Mouse (Mus musculus) lung, embryonic 14.5 days (tissue): ENCODE measurements at regions not wholly inside any gene's neighbourhood (a gene's known extent, or its start where the extent isn't known, plus 50 kb on each side); places are given as distances from the start of the nearest gene placed in this dataset.

Experiments
- ATAC-seq: fragments of 200-750 bp; cut with Nextera tagmentation; 2 replicates; pipeline ENCODE4 v1.8.0; 2017; ENCODE audit warnings: mild to moderate bottlenecking, moderate TSS enrichment, moderate library complexity; ENCODE audit not compliant: insufficient read depth
- DNase-seq: peaks from one replicate; pipeline ENCODE4 v3.0.0-alpha.2; 2015
- H3K27ac ChIP-seq: fragments of 300-500 bp; sonication (generic); 2 replicates; pipeline ENCODE4 v1.5.1; 2014; ENCODE audit warnings: low read depth, mild to moderate bottlenecking, moderate library complexity
- H3K27me3 ChIP-seq: fragments of 300-500 bp; sonication (generic); 2 replicates; pipeline ENCODE4 v1.6.1; 2014; ENCODE audit warnings: low read length, control low read depth; ENCODE audit not compliant: insufficient read depth
- H3K36me3 ChIP-seq: fragments of 300-500 bp; sonication (generic); 2 replicates; pipeline ENCODE4 v1.6.1; 2014; ENCODE audit warnings: control low read depth; ENCODE audit not compliant: insufficient read depth
- H3K4me1 ChIP-seq: fragments of 300-500 bp; sonication (generic); 2 replicates; pipeline ENCODE4 v1.6.1; 2014; ENCODE audit warnings: antibody characterized with exemption, control low read depth; ENCODE audit not compliant: insufficient read depth
- H3K4me2 ChIP-seq: fragments of 300-500 bp; sonication (generic); 2 replicates; pipeline ENCODE4 v1.6.1; 2014; ENCODE audit warnings: mild to moderate bottlenecking
- H3K4me3 ChIP-seq: fragments of 300-500 bp; sonication (generic); 2 replicates; pipeline ENCODE4 v1.5.1; 2014; ENCODE audit warnings: low read depth, low read length
- H3K9ac ChIP-seq: fragments of 300-500 bp; sonication (generic); 2 replicates; pipeline ENCODE4 v1.6.1; 2014
- H3K9me3 ChIP-seq: fragments of 300-500 bp; sonication (generic); 2 replicates; pipeline ENCODE4 v1.6.1; 2016; ENCODE audit warnings: low read depth, low read length, control low read depth
- CTCF ChIP-seq: IDR thresholded peaks from 2 replicates; pipeline ENCODE4 v1.5.1; 2016; ENCODE audit warnings: antibody characterized with exemption, low read depth
- WGBS: fragments of 180-500 bp; shearing (Covaris S2); extraction: QIAGEN DNeasy Blood & Tissue Kit; methylation state at CpG from one replicate; pipeline ENCODE4 v1.1.7; 2014; 5-methylcytosine and 5-hydroxymethylcytosine counted together

- H3K36me3 ChIP-seq: no peaks in the 10 kb centered on the region
- ATAC-seq (no peak), DNase-seq (no peak)
- no peak overlapping the region for H3K4me2 ChIP-seq
- no peaks in the 10 kb centered on the region for H3K4me1 ChIP-seq
- WGBS: 83% methylated on average over 5 of the region's 5 CpGs
- no peak overlapping the region for H3K9ac ChIP-seq
- no peak overlapping the region for H3K4me3 ChIP-seq
- H3K9me3 ChIP-seq: no peaks in the 10 kb centered on the region
- no peak for TF ChIP-seq CTCF
- no peaks in the 10 kb centered on the region for H3K27me3 ChIP-seq
- H3K27ac ChIP-seq: no peak overlapping the region
Observed at GRCm38 (mm10) chr6:147738621-147739325, 263.1 kb downstream of the Ccdc91 start.

GRCm38 (mm10) chr6:147741446-147741845, 265.8 kb downstream of the Ccdc91 start:
- H3K36me3 ChIP-seq: no peaks in the 10 kb centered on the region
- no peaks in the 10 kb centered on the region for H3K9me3 ChIP-seq
- DNase-seq (no peak), ATAC-seq (no peak)
- 76% methylated on average over 7 of the region's 7 CpGs for WGBS
- no peak overlapping the region for H3K9ac ChIP-seq
- H3K27ac ChIP-seq: no peak overlapping the region
- no peak overlapping the region for H3K4me2 ChIP-seq
- no peak for TF ChIP-seq CTCF
- H3K4me1 ChIP-seq: 0 out of 2 replicates have a peak, but pooled peaks cover 3% of the 10 kb centered on the region
- H3K27me3 ChIP-seq: no peaks in the 10 kb centered on the region
- H3K4me3 ChIP-seq: no peak overlapping the region

GRCm38 (mm10) chr6:147744081-147744480, 268.5 kb downstream of the Ccdc91 start:
- Histone ChIP-seq H3K4me1 (0 out of 2 replicates have a peak, but pooled peaks cover 3% of the 10 kb centered on the region), H3K4me3 (no peak overlapping the region), H3K36me3 (no peaks in the 10 kb centered on the region), H3K9me3 (no peaks in the 10 kb centered on the region), H3K4me2 (no peak overlapping the region), H3K27ac (no peak overlapping the region), H3K27me3 (no peaks in the 10 kb centered on the region), H3K9ac (no peak overlapping the region)
- 48% methylated on average over 3 of the region's 3 CpGs for WGBS
- ATAC-seq (peak; percentile 52; the same call in 1 of the 2 replicates), DNase-seq (peak; percentile 38)
- TF ChIP-seq CTCF: no peak

GRCm38 (mm10) chr6:147745690-147746089, 270.1 kb downstream of the Ccdc91 start:
- Histone ChIP-seq H3K4me2 (no peak overlapping the region), H3K27me3 (no peaks in the 10 kb centered on the region), H3K4me3 (no peak overlapping the region), H3K9me3 (no peaks in the 10 kb centered on the region), H3K36me3 (no peaks in the 10 kb centered on the region), H3K27ac (no peak overlapping the region), H3K4me1 (0 out of 2 replicates have a peak, but pooled peaks cover 3% of the 10 kb centered on the region), H3K9ac (no peak overlapping the region)
- TF ChIP-seq CTCF: no peak
- WGBS: 85% methylated on average over 2 of the region's 2 CpGs
- ATAC-seq (no peak), DNase-seq (no peak)

GRCm38 (mm10) chr6:147747945-147748344, 272.3 kb downstream of the Ccdc91 start:
- DNase-seq (no peak), ATAC-seq (no peak)
- Histone ChIP-seq H3K4me3 (no peak overlapping the region), H3K27ac (no peak overlapping the region), H3K36me3 (no peaks in the 10 kb centered on the region), H3K9ac (no peak overlapping the region), H3K9me3 (no peaks in the 10 kb centered on the region), H3K4me1 (0 out of 2 replicates have a peak, but pooled peaks cover 3% of the 10 kb centered on the region), H3K27me3 (no peaks in the 10 kb centered on the region), H3K4me2 (no peak overlapping the region)
- TF ChIP-seq CTCF: no peak

GRCm38 (mm10) chr6:147752301-147752700, 276.7 kb downstream of the Ccdc91 start:
- peak; percentile 31; the same call in 1 of the 2 replicates for ATAC-seq

GRCm38 (mm10) chr6:147753828-147754227, 278.2 kb downstream of the Ccdc91 start:
- no peaks in the 10 kb centered on the region for H3K9me3 ChIP-seq
- no peaks in the 10 kb centered on the region for H3K27me3 ChIP-seq
- no peak for DNase-seq
- no peaks in the 10 kb centered on the region for H3K4me1 ChIP-seq
- WGBS: 62% methylated on average over 2 of the region's 2 CpGs
- no peak overlapping the region for H3K4me3 ChIP-seq
- ATAC-seq: no peak
- no peaks in the 10 kb centered on the region for H3K36me3 ChIP-seq
- H3K27ac ChIP-seq: no peak overlapping the region
- no peak for TF ChIP-seq CTCF
- H3K4me2 ChIP-seq: no peak overlapping the region
- no peak overlapping the region for H3K9ac ChIP-seq

More at GRCm38 (mm10) chr6:147752301-147752700, 276.7 kb downstream of the Ccdc91 start:
- no peaks in the 10 kb centered on the region for H3K36me3 ChIP-seq
- H3K27me3 ChIP-seq: no peaks in the 10 kb centered on the region
- 48% methylated on average over 2 of the region's 2 CpGs for WGBS
- H3K4me2 ChIP-seq: no peak overlapping the region
- no peak overlapping the region for H3K9ac ChIP-seq
- H3K27ac ChIP-seq: no peak overlapping the region
- no peak overlapping the region for H3K4me3 ChIP-seq
- no peak for TF ChIP-seq CTCF
- H3K4me1 ChIP-seq: no peaks in the 10 kb centered on the region
- H3K9me3 ChIP-seq: no peaks in the 10 kb centered on the region
- no peak for DNase-seq
